Mouse (Mus musculus) kidney, adult 2 months (tissue): ENCODE measurements at regions not wholly inside any gene's neighbourhood (a gene's known extent, or its start where the extent isn't known, plus 50 kb on each side); places are given as distances from the start of the nearest gene placed in this dataset.

Source experiments
- DNase-seq: peaks from one replicate; pipeline ENCODE4 v3.0.0; 2021
- H3K27ac ChIP-seq: fragments of 200-500 bp; 2 replicates; pipeline ENCODE4 v1.5.1; 2012; ENCODE audit warnings: low read depth, low read length, control low read depth, inconsistent platforms; ENCODE audit not compliant: insufficient read depth
- H3K27me3 ChIP-seq: fragments of 200-500 bp; replicated peaks from 2 replicates; pipeline ENCODE4 v1.6.1; 2012; ENCODE audit warnings: mild to moderate bottlenecking, moderate library complexity, low read length, inconsistent platforms; ENCODE audit not compliant: control insufficient read depth, insufficient read depth
- H3K36me3 ChIP-seq: fragments of 200-500 bp; 2 replicates; pipeline ENCODE4 v1.6.1; 2012; ENCODE audit warnings: mild to moderate bottlenecking, moderate library complexity, low read length, inconsistent platforms; ENCODE audit not compliant: control insufficient read depth, insufficient read depth
- H3K4me1 ChIP-seq: fragments of 200-500 bp; 2 replicates; pipeline ENCODE4 v1.6.1; 2011; ENCODE audit warnings: low read length; ENCODE audit not compliant: control insufficient read depth, insufficient read depth
- H3K4me3 ChIP-seq: fragments of 200-500 bp; 2 replicates; pipeline ENCODE4 v1.5.1; 2011; ENCODE audit warnings: mild to moderate bottlenecking, low read depth, low read length, control low read depth; ENCODE audit not compliant: insufficient read depth
- CTCF ChIP-seq: fragments of 200-500 bp; conservative IDR thresholded peaks from 2 replicates; pipeline ENCODE4 v1.5.1; 2011; ENCODE audit warnings: low read depth, mild to moderate bottlenecking, control low read depth, low read length, moderate library complexity, mixed read lengths; ENCODE audit not compliant: insufficient read depth, insufficient read length
- POLR2A ChIP-seq: fragments of 200-500 bp; IDR thresholded peaks from one replicate; pipeline ENCODE4 v1.6.1; 2011; ENCODE audit warnings: low read depth, low read length, control low read depth
- WGBS: fragments of 180-500 bp; shearing (Covaris S2); methylation state at CpG from one replicate; pipeline ENCODE4 v1.1.7; 2018; 5-methylcytosine and 5-hydroxymethylcytosine counted together

DNA sequence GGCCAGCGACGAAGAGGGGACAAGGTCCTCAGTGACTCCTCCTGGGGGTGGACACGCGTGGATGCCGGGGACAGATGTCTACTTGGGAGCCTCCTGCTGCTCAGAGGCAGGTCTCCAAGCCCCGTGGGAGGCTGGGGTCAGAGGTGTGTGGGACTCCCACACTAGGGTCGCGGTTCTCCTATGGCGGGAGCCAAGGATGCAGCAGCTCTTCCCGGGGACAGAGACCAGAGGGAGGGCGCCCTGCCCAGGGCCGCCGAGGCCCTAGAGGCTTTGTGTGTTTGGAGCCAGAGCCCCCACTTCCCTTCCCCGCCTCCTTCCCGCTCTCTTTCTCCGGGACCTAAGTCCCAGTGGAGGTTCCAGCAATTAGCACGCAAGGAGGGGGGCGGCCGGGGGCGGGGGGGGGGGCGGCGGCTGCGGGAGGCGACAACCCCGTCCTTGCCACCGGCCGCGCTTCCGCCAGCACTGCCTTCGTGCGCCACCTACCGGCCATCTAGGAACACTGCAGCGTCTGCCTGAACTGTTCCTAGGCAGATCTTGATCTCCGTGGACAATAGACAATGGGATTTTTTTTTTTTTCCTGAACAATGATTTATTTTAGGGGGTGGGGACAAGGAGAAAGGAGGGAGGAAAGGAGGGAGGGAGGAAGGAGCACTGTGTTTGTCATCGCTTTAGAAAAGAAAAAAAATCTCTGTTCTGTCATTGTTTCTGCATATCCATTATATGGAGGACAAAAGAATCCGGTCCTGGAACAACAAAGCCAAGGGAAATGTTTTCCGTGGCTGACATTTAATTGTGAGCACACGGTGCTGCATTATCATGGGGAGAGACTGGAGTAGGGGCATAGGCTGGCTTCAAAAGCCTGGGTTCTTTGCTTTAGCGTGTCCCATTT lies 71.8 kb upstream of the Foxo1 start:
- Histone ChIP-seq H3K27ac (0 out of 2 replicates have a peak overlapping the region, but pooled peaks have one; percentile 4), H3K27me3 (no peaks in the 10 kb centered on the region), H3K36me3 (no peaks in the 10 kb centered on the region), H3K4me3 (peak overlapping the region; percentile 30; the same call in 1 of the 2 replicates), H3K4me1 (no peaks in the 10 kb centered on the region; the same call in 1 of the 2 replicates)
- peak; percentile 82 for DNase-seq
- WGBS, result 5% methylated on average over 32 of the region's 39 CpGs
- TF ChIP-seq CTCF, result peak; percentile 88
- TF ChIP-seq POLR2A, result no peak

DNA sequence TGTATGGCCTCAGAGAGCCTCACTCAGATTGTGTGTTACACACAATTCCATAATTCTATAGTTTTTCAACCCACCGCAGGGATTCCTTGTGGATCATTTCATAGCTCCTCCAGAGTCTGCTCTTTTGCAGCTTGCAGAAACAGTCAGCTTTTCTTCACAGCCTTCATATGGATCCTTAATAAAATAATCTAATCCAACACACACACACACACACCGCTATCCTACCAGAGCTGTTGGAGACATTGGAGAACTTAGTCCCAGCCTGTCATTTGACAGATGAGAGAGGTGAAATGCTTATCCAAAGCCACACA lies 71.2 kb upstream of the Foxo1 start:
- DNase-seq, result no peak
- H3K4me1 ChIP-seq, result no peaks in the 10 kb centered on the region; the same call in 1 of the 2 replicates
- WGBS, result 70% methylated on average over 2 of the region's 2 CpGs
- no peak for TF ChIP-seq CTCF
- TF ChIP-seq POLR2A, result no peak
- no peak overlapping the region for H3K27ac ChIP-seq
- H3K4me3 ChIP-seq, result no peak overlapping the region
- no peaks in the 10 kb centered on the region for H3K36me3 ChIP-seq
- H3K27me3 ChIP-seq, result no peaks in the 10 kb centered on the region

DNA sequence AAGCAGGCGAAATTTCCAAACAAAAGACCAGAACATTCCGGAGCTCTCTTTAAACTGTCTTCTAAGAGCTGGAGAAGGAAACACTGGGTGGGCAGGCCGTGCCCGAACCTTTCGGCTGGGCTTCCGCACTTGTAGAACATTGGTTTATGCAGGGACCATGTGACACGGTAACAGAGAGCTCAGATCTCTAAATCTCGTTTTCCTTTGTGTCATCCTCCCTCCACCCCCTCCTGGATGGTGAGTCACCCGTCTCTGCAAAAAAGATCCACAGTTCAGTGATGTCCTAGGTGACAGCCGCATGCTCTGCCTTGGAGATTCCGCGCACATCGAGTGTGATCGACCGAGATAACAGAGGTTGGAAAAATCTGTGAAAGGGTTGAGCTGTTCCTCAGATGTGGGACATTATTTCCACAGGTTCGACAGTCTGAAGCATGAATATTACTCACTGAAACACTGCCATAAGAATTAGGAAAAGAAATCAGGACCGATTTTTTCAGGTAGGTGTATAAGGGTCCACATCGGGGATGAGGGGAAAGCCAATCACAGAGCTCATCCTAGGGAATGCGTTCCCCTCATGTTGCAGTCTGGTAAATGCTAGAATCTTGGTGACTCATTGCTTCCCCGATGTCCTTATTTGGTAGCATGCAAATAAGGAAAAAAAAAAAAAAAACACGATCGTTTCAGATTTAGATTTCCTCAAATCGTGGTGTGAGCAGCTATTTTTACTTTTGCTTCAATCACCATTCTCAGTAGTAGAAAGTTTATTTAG lies 70.0 kb upstream of the Foxo1 start:
- no peak for TF ChIP-seq CTCF
- no peak for TF ChIP-seq POLR2A
- no peaks in the 10 kb centered on the region for H3K27me3 ChIP-seq
- peak overlapping the region; percentile 37; the same call in 1 of the 2 replicates for H3K4me3 ChIP-seq
- peak; percentile 69 for DNase-seq
- 39% methylated on average over 23 of the region's 23 CpGs for WGBS
- H3K36me3 ChIP-seq, result no peaks in the 10 kb centered on the region
- H3K27ac ChIP-seq, result peak overlapping the region; percentile 82
- H3K4me1 ChIP-seq, result no peaks in the 10 kb centered on the region; the same call in 1 of the 2 replicates

DNA sequence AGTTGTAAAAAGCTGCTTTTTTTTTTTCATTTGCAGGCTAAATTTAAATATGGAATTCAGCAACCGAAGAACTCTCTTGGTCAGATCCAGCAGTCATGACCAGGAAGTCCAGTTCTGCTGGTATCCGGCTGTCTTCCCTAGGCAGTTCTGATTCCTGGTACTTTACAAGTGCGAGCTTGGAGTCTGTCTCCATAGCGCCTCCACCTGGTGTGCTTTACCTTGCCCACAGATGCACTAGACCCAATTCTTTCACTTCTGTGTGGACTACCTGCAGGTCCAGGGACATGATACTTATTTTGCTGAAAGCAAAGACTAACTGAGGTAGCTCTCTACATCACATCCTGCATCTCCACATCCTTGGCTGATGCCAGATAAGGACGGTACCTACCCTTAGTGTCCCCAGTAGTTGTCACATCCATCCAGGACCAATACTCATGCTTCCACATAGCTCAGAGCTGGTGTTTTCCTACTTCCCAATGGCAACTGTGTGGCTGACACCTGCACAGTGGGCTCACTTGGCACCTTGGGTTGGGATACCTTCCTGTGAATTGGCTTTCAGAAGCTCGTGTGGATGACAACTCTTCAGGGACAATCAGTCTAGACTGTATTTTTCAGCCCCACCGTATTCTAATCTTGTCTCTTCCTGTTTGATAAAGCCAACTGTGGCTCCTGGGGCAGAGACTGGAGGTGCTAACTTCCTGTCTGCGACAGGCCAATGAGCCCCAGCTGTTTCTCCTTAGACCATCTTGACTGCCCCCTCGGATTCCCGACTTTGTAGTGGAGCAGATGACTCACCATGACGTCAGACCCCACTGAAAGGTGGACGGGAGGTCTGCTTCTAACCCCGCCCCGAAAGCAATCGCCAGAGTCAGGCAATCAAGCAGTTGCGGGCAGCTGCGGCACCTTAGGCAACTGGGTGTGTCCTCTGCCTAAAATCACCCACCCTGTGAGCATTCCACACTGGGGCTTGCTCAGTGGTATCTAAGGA lies 69.1 kb upstream of the Foxo1 start:
- DNase-seq, result peak; percentile 46
- H3K4me1 ChIP-seq, result no peaks in the 10 kb centered on the region; the same call in 1 of the 2 replicates
- WGBS, result 46% methylated on average over 17 of the region's 17 CpGs
- TF ChIP-seq POLR2A (no peak), CTCF (0 out of 2 replicates have a peak, but pooled peaks have one; percentile 15)
- H3K27ac ChIP-seq, result no peak overlapping the region
- H3K27me3 ChIP-seq, result no peaks in the 10 kb centered on the region
- H3K4me3 ChIP-seq, result no peak overlapping the region
- H3K36me3 ChIP-seq, result no peaks in the 10 kb centered on the region

DNA sequence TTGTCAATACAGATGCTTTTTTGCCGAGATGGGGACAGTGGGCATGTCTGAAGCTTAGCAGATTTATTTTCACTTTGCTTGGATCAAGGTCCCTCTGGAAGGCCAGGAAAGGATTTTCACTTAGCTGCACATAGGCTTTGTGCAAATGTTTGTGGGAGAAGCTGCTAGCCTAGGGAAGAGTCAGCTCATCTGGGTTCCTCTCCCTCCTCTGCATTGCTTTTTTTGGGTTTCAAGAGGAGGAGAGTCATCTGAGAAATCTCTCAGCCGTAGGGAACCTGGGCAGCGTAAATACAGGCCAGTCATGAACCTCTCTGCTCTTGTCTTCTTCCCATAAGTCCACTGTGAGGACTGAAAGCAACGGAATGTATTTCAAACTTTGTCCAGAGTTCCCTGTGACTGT lies 68.0 kb upstream of the Foxo1 start:
- TF ChIP-seq POLR2A (no peak), CTCF (no peak)
- Histone ChIP-seq H3K36me3 (no peaks in the 10 kb centered on the region), H3K27ac (no peak overlapping the region), H3K27me3 (no peaks in the 10 kb centered on the region), H3K4me1 (no peaks in the 10 kb centered on the region; the same call in 1 of the 2 replicates), H3K4me3 (no peak overlapping the region)
- 65% methylated on average over 4 of the region's 4 CpGs for WGBS
- DNase-seq, result no peak

DNA sequence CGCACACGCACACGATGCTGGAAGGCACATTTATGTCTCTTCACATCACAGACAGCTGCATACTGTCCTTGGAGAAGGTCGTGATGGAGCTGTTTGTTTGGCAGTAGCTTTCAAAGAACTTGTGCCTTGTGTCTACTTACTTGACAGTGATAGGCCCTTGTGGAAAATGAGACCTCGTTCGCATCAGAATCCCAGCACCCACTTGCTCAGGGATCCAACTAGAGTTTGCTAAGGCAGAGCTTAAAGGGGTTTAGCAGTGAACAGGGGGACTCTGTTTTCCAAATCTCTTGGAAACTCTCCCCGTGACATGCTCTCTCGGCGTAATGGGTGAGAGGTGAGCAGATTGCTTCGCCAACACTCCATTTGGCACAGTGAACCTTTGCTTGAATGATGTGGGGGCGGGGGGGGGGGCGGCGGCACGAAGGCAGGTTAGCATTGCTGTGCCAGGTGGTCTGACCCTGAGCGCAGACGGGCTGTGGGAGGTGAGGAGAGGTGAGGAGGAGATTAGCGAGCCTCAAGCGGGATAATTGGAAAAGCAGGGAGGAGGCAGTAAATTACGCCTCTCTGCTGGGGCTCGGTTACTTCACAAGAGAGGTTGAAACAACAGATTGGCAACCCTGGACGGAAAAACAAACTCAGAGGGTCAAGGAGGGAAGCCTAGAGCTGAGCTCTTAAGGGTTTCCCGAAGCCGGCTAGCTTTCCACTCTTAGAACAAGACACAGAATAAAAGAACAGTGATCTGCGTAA lies 57.4 kb upstream of the Foxo1 start:
- H3K27me3 ChIP-seq, result no peaks in the 10 kb centered on the region

More for the DNA sequence above, 57.4 kb upstream of the Foxo1 start:
- TF ChIP-seq CTCF (no peak), POLR2A (no peak)
- DNase-seq, result no peak
- Histone ChIP-seq H3K4me3 (no peak overlapping the region), H3K4me1 (no peaks in the 10 kb centered on the region), H3K27ac (no peak overlapping the region), H3K36me3 (no peaks in the 10 kb centered on the region)
- 17% methylated on average over 24 of the region's 24 CpGs for WGBS
